Mouse (Mus musculus) limb, embryonic 14.5 days (tissue): ENCODE measurements around the gene Zmynd11. TPM values are rescaled to one million over a fixed set of nuclear protein-coding genes. Genes with fewer than 3 reads are reported as not detected.

Source experiments
- ATAC-seq: fragments of 200-750 bp; cut with Nextera tagmentation; 2 replicates; pipeline ENCODE4 v1.8.0; 2017; ENCODE audit warnings: low read depth, moderate number of reproducible peaks, moderate TSS enrichment; ENCODE audit not compliant: low FRiP score
- DNase-seq: peaks from one replicate; pipeline ENCODE4 v3.0.0-alpha.2; 2015; ENCODE audit warnings: low spot score
- H3K27ac ChIP-seq: fragments of 300-500 bp; sonication (generic); replicated peaks from 2 replicates; pipeline ENCODE4 v1.5.1; 2014; ENCODE audit warnings: low read depth, mild to moderate bottlenecking, low read length, moderate library complexity, mixed read lengths
- H3K27me3 ChIP-seq: fragments of 300-500 bp; sonication (generic); 2 replicates; pipeline ENCODE4 v1.6.1; 2014; ENCODE audit warnings: low read length, mixed read lengths; ENCODE audit not compliant: control insufficient read depth, insufficient read depth
- H3K36me3 ChIP-seq: fragments of 300-500 bp; sonication (generic); 2 replicates; pipeline ENCODE4 v1.6.1; 2014; ENCODE audit warnings: mild to moderate bottlenecking, low read length, moderate library complexity, mixed read lengths; ENCODE audit not compliant: control insufficient read depth, insufficient read depth
- H3K4me1 ChIP-seq: fragments of 300-500 bp; sonication (generic); 2 replicates; pipeline ENCODE4 v1.6.1; 2014; ENCODE audit warnings: antibody characterized with exemption, low read length, mixed read lengths; ENCODE audit not compliant: control insufficient read depth, insufficient read depth
- H3K4me2 ChIP-seq: fragments of 300-500 bp; sonication (generic); replicated peaks from 2 replicates; pipeline ENCODE4 v1.6.1; 2014; ENCODE audit warnings: low read depth, mild to moderate bottlenecking, low read length, moderate library complexity; ENCODE audit not compliant: severe bottlenecking
- H3K4me3 ChIP-seq: fragments of 300-500 bp; sonication (generic); replicated peaks from 2 replicates; pipeline ENCODE4 v1.5.1; 2014; ENCODE audit warnings: low read length
- H3K9ac ChIP-seq: fragments of 300-500 bp; sonication (generic); 2 replicates; pipeline ENCODE4 v1.6.1; 2014; ENCODE audit warnings: mild to moderate bottlenecking, low read depth, low read length, moderate library complexity; ENCODE audit not compliant: severe bottlenecking
- H3K9me3 ChIP-seq: fragments of 300-500 bp; sonication (generic); 2 replicates; pipeline ENCODE4 v1.6.1; 2016; ENCODE audit warnings: low read length; ENCODE audit not compliant: control insufficient read depth
- POLR2A ChIP-seq: fragments of 200-500 bp; IDR thresholded peaks from 2 replicates; pipeline ENCODE4 v1.8.0; 2012; ENCODE audit warnings: inconsistent platforms, mild to moderate bottlenecking, moderate library complexity, borderline replicate concordance; ENCODE audit not compliant: insufficient read depth, insufficient read length; ENCODE audit errors: extremely low read depth
- WGBS: fragments of 180-500 bp; shearing (Covaris S2); extraction: QIAGEN DNeasy Blood & Tissue Kit; methylation state at CpG from one replicate; pipeline ENCODE4 v1.1.7; 2014; 5-methylcytosine and 5-hydroxymethylcytosine counted together
- polyA plus RNA-seq, 2 experiments: library from polyadenylated mRNA; depleted of rRNA in 1 of 2; stranded (reverse) in 1 of 2; unstranded in 1 of 2; fragments of >200 nt; fragmentation: Nextera tagmentation in 1 of 2; extraction: Ambion mirVana in 1 of 2; gene quantifications; 2 replicates each; pipeline versions ENCODE4 v1.2.1 to v1.2.3; 2012 to 2014

The Zmynd11 gene
- polyA plus RNA-seq, 2 experiments: 138 to 178 TPM

GRCm38 (mm10) chr13:9702615-9703235 lies 62.4 kb downstream of the Zmynd11 start:
- Histone ChIP-seq H3K27me3 (no peaks in the 10 kb centered on the region), H3K4me3 (no peak overlapping the region), H3K9me3 (no peaks in the 10 kb centered on the region), H3K4me2 (no peak overlapping the region), H3K27ac (no peak overlapping the region), H3K4me1 (no peaks in the 10 kb centered on the region), H3K9ac (no peak overlapping the region), H3K36me3 (peaks cover 24% of the 10 kb centered on the region)
- ATAC-seq (no peak), DNase-seq (no peak)
- no peak for TF ChIP-seq POLR2A
- 73% methylated on average over 12 of the region's 12 CpGs for WGBS

GRCm38 (mm10) chr13:9697340-9697739 lies 67.8 kb downstream of the Zmynd11 start:
- H3K36me3 ChIP-seq: peaks cover 58% of the 10 kb centered on the region

GRCm38 (mm10) chr13:9695809-9696208 lies 69.3 kb downstream of the Zmynd11 start:
- Histone ChIP-seq H3K4me2 (no peak overlapping the region), H3K4me1 (no peaks in the 10 kb centered on the region), H3K27ac (no peak overlapping the region), H3K9ac (no peak overlapping the region), H3K4me3 (no peak overlapping the region), H3K27me3 (no peaks in the 10 kb centered on the region), H3K36me3 (peaks cover 70% of the 10 kb centered on the region), H3K9me3 (no peaks in the 10 kb centered on the region)
- ATAC-seq (peak; percentile 81), DNase-seq (peak; percentile 30)
- TF ChIP-seq POLR2A: no peak

More at GRCm38 (mm10) chr13:9697340-9697739, 67.8 kb downstream of the Zmynd11 start:
- 97% methylated on average over 4 of the region's 4 CpGs for WGBS
- DNase-seq (no peak), ATAC-seq (no peak)
- no peak for TF ChIP-seq POLR2A
- Histone ChIP-seq H3K4me1 (no peaks in the 10 kb centered on the region), H3K27ac (no peak overlapping the region), H3K9me3 (no peaks in the 10 kb centered on the region), H3K4me3 (no peak overlapping the region), H3K9ac (no peak overlapping the region), H3K4me2 (no peak overlapping the region), H3K27me3 (no peaks in the 10 kb centered on the region)

GRCm38 (mm10) chr13:9695403-9695802 lies 69.7 kb downstream of the Zmynd11 start:
- Histone ChIP-seq H3K27me3 (no peaks in the 10 kb centered on the region), H3K4me3 (no peak overlapping the region), H3K27ac (no peak overlapping the region), H3K4me1 (no peaks in the 10 kb centered on the region), H3K9ac (no peak overlapping the region), H3K4me2 (no peak overlapping the region), H3K9me3 (no peaks in the 10 kb centered on the region), H3K36me3 (peaks cover 70% of the 10 kb centered on the region)
- no peak for TF ChIP-seq POLR2A
- DNase-seq (no peak), ATAC-seq (peak; percentile 28; the same call in 1 of the 2 replicates)
- 84% methylated on average over 4 of the region's 4 CpGs for WGBS

GRCm38 (mm10) chr13:9694651-9695050 lies 70.5 kb downstream of the Zmynd11 start:
- Histone ChIP-seq H3K4me1 (no peaks in the 10 kb centered on the region), H3K4me2 (no peak overlapping the region), H3K27ac (no peak overlapping the region), H3K9ac (no peak overlapping the region), H3K9me3 (no peaks in the 10 kb centered on the region), H3K4me3 (no peak overlapping the region), H3K36me3 (peaks cover 73% of the 10 kb centered on the region), H3K27me3 (no peaks in the 10 kb centered on the region)
- no peak for ATAC-seq
- no peak for TF ChIP-seq POLR2A
- no peak for DNase-seq
- WGBS: 93% methylated on average over 6 of the region's 6 CpGs
